Mouse (Mus musculus): ENCODE data around the gene Tas1r3. TPM values are rescaled to one million over a fixed set of nuclear protein-coding genes. Genes with fewer than 3 reads are reported as not detected.

Tas1r3 gene
- polyA plus RNA-seq, 1 experiment from 2014 or later: 0.29 TPM

DNA sequence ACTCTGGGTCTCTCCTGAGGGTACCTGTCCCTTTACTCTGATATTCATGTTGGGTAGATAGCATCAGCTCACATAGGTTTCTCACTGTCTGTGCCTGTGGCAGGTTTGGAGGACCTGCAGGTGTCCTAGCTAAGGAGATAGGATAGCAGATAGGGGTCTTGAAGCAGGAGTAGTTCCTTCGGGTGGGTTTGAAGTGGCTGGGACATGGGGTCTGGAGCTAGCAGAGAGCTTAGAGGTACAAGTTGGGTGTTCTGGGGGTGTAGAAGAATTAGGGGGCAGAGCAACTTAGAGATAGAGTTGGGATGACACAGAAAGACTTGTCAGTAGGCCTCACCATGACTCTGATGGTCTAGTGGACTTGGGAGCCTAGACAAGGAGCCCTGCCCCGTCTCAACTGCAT lies 13.8 kb downstream of the Tas1r3 start:
- no peak overlapping the region; the same call in 1 of the 2 replicates for H3K4me3 ChIP-seq
- H3K4me1 ChIP-seq: peaks cover 33% of the 10 kb centered on the region
- H3K27ac ChIP-seq (replicated peaks): no peak overlapping the region
- H3K36me3 ChIP-seq (replicated peaks): peaks cover 21% of the 10 kb centered on the region
- DNase-seq (ENCODE audit: low spot score): no peak
- WGBS: 89% methylated on average over 2 of the region's 2 CpGs
- H3K27me3 ChIP-seq (replicated peaks; ENCODE audit: low read depth, poor library complexity, severe bottlenecking): no peaks in the 10 kb centered on the region
- no peaks in the 10 kb centered on the region for H3K9me3 ChIP-seq

DNA sequence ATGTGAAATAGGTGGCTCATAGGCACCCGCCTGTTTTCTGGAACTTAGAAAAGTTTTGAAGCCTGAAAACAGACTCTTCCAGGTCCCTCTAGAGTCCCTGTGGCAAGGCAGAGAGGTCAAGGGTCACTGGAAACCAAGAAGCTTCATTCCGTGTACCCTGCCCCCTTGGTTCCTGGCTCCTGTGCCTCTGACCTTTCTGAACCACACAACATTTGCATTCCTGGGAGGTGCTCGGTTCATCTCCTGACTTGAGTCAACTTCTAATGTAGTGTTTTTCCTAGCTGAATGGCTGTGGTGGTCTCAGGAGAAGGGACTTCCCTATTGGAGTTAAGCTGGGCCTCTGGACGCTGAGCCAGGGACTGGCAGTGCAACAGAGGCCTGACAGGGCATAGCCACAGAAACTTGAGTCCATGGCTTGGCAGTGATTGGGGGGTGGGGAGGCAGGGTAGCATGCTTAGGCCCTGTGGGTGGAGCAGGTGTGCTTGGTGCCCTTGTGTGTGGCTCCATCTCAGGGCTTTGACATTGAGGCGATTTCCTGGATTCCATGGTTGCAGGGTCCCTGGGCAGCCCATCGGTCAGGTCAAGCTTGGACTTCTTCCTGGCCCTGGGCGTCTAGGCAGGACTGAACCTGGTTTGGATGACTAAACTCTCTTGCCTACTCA lies 14.6 kb downstream of the Tas1r3 start:
- H3K27ac ChIP-seq (replicated peaks): peak overlapping the region; percentile 83; the same call in 1 of the 2 replicates
- no peak for DNase-seq (ENCODE audit: low spot score)
- 51% methylated on average over 7 of the region's 7 CpGs for WGBS
- H3K4me3 ChIP-seq: peak overlapping the region; percentile 87
- peaks cover 33% of the 10 kb centered on the region for H3K4me1 ChIP-seq
- no peaks in the 10 kb centered on the region for H3K9me3 ChIP-seq
- H3K27me3 ChIP-seq (replicated peaks; ENCODE audit: low read depth, poor library complexity, severe bottlenecking): no peaks in the 10 kb centered on the region
- peaks cover 18% of the 10 kb centered on the region for H3K36me3 ChIP-seq (replicated peaks)

DNA sequence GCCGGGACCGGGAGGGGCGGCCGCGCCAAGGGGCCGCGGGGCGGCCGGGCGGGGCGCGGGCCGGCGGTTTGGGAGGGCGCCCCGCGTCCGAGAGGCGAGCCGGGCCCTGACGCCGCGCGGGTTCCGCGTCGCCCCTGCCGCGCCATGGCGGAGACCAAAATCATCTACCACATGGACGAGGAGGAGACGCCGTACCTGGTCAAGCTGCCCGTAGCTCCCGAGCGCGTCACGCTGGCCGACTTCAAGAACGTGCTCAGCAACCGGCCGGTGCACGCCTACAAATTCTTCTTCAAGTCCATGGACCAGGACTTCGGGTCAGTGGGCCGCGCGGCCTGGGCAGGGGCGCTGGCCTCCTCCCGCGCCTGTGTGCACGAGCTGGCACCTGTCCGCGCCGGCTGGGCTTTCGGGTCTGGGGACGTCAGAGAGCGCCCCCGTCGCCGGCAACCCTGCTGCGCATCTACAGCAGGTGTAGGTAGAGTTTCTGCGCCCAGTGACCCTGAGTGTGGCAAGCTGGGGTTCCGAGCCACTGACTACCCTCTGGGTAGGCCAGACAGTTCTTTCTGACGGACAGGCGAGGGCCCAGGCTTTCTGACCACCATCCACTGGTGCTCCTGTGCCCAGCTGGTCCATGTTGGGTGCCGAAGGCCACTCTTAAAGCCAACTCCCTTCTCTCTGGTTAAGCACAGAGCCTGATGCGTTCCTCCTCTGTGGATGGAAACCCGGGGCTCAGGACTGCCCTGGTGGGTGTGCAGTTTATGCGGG lies 15.4 kb downstream of the Tas1r3 start:
- H3K9me3 ChIP-seq: no peaks in the 10 kb centered on the region
- peaks cover 6% of the 10 kb centered on the region for H3K27me3 ChIP-seq (replicated peaks; ENCODE audit: low read depth, poor library complexity, severe bottlenecking)
- H3K4me3 ChIP-seq: peak overlapping the region; percentile 87
- peak overlapping the region; percentile 83 for H3K27ac ChIP-seq (replicated peaks)
- peaks cover 33% of the 10 kb centered on the region for H3K4me1 ChIP-seq
- peaks cover 18% of the 10 kb centered on the region for H3K36me3 ChIP-seq (replicated peaks)
- WGBS: 2% methylated on average over 69 of the region's 69 CpGs
- DNase-seq (ENCODE audit: low spot score): peak; percentile 69

DNA sequence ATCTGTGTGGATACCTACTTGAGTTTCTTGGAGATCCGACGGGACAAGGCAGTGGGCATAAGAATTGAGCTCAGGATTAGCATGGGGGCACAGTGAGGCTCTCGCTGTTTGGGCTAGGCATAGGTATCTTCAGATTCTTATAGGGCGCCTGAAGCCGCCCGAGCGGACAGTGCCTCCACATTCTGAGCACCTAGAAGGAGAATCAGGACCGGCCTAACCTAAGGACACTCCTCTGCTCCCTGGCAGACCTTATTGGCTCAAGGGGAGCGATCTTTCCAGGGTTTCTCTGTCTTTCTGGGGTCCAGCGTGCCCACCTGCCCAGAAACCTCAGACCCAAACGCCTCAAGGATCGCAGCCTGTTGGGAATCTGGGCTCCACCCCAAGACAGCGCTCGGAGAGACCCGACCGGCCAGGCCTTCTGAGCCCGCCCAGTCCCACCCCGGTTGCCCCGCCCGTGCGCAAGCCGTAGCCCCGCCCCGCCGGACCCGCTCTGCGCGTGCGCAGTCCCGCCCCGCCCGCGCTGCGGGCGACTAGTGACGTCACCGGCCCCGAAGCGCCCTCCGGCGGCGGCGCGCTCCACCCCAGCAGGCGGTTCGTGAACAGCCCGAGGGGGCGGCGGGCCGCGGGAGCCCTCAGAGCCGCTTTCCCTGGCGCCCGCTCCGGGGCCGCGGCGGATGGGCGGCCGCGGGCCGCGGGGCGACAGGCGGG lies 16.1 kb downstream of the Tas1r3 start, which contains the start of gene Dvl1:
Gene Dvl1 (plus strand): TSS at position 532 of the 708 bp plus-strand sequence.
- peaks cover 22% of the 10 kb centered on the region for H3K36me3 ChIP-seq (replicated peaks)
- H3K27me3 ChIP-seq (replicated peaks; ENCODE audit: low read depth, poor library complexity, severe bottlenecking): peaks cover 14% of the 10 kb centered on the region
- H3K9me3 ChIP-seq: no peaks in the 10 kb centered on the region
- WGBS: 3% methylated on average over 65 of the region's 65 CpGs
- H3K27ac ChIP-seq (replicated peaks): peak within 1 kb of the TSS; percentile 83
- H3K4me3 ChIP-seq: peak within 1 kb of the TSS; percentile 87
- DNase-seq (ENCODE audit: low spot score): peak; percentile 97
- peaks cover 33% of the 10 kb centered on the region for H3K4me1 ChIP-seq

DNA sequence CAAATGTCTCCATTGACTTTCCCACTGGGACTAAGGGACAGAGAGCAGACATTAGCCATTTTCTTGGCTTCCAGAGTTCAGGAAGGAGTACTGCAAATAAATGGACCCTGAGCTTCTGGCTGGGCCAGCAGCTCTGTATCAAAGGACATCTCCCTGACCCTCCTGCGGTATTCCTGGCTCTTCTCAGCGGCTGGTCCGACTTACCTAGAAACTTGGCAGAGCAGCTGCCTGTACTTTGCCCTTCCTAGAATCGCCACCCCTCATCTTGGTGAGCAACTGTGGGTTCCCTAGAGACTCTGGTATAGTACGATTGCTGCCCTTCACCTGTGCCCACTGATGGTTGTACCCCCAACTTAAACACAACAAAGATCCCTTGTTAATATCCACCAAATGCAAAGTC lies 19.9 kb downstream of the Tas1r3 start:
- 91% methylated on average over 5 of the region's 5 CpGs for WGBS
- peaks cover 28% of the 10 kb centered on the region for H3K27me3 ChIP-seq (replicated peaks; ENCODE audit: low read depth, poor library complexity, severe bottlenecking)
- peaks cover 51% of the 10 kb centered on the region for H3K4me1 ChIP-seq

DNA sequence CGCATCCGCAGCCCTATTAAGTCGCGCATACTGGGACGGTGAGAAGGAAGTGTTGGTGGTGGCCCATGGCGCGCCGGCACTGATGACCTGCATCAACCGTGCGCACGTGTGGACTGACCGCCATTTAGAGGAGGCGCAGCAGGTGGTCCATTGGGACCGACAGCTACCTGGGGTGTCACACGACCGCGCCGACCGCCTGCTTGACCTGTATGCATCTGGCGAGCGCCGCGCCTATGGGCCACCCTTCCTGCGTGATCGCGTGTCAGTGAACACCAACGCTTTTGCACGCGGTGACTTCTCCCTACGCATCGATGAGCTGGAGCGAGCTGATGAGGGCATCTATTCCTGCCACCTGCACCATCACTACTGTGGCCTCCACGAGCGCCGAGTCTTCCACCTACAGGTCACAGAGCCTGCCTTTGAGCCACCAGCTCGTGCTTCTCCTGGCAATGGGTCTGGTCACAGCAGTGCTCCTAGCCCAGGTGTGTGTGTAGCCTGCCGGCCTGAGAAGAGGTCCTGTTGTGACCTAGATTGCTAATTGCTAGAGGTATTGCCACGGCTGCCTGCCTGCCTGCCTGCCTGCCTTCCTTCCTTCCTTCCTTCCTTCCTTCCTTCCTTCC lies 21.4 kb downstream of the Tas1r3 start:
- WGBS: 38% methylated on average over 38 of the region's 38 CpGs
- DNase-seq (ENCODE audit: low spot score): no peak
- no peak overlapping the region for H3K27ac ChIP-seq (replicated peaks)
- peaks cover 48% of the 10 kb centered on the region for H3K4me1 ChIP-seq
- no peaks in the 10 kb centered on the region for H3K9me3 ChIP-seq
- H3K27me3 ChIP-seq (replicated peaks; ENCODE audit: low read depth, poor library complexity, severe bottlenecking): peaks cover 28% of the 10 kb centered on the region
- H3K36me3 ChIP-seq (replicated peaks): peaks cover 26% of the 10 kb centered on the region
- H3K4me3 ChIP-seq: peak overlapping the region; percentile 59

More for the DNA sequence above, 19.9 kb downstream of the Tas1r3 start:
- peaks cover 26% of the 10 kb centered on the region for H3K36me3 ChIP-seq (replicated peaks)
- no peaks in the 10 kb centered on the region for H3K9me3 ChIP-seq
- H3K27ac ChIP-seq (replicated peaks): no peak overlapping the region
- H3K4me3 ChIP-seq: no peak overlapping the region
- DNase-seq (ENCODE audit: low spot score): no peak

DNA sequence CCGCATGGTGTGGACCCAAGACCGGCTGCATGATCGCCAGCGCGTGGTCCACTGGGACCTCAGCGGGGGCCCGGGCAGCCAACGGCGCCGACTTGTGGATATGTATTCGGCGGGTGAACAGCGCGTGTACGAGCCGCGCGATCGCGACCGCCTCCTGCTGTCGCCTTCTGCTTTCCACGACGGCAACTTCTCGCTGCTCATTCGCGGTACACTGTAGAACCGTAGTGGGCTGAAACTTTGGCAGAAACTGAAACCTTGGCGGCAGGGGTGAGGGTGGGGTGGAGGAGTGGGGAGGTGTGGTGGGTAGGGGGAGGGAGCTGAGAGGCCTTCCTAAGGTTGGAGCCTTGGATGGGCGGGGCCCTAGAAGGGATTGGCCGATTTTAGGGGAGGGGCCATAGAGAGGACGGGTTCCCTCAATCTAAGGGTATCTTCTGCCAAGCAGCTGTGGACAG lies 22.1 kb downstream of the Tas1r3 start:
- under 1% methylated on average over 32 of the region's 32 CpGs for WGBS

DNA sequence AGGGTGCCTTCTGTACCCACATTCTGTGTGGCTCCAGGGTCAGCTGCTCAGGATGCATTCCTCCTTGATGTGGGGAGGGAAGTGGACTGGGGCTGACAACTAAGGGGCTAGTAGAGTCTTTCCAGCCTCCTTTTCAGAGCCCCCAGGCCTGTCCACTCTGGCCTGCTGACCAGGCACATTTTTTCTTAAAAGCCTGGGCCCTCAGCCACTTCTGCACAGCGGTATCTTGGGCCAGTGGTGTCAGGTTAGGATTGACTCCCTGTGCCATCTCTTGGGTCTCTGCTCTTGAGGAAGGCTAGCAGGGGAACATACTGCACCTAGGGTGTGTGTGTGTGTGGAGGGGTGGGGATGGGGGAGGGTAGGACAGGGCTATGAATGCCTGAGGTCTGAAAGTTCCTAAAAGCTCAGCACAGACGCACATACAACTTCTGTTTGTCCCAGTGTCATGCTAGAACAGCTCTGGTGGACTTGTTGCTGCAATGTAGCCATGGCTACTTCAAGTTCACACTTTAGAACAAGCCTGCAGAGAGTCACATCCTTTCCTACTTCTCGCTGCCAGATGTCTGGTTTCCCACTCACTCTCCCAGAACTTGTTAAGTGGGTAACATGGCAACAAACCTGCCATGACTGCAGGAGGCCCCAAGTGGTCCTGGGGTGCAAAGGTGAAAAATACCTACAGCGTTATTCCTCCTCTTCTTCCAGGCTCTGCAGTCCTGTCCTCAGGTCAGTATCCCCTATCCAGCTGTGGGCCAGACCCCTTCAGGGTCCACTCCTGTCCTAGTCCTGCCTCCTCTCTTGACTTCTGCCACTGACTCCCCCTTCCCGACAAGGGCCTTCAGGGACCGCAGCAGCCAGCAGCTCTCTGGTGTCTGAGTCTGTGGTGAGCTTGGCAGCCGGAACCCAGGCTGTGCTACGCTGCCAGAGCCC lies 22.8 kb downstream of the Tas1r3 start:
- Histone ChIP-seq H3K27ac (replicated peaks) (peak overlapping the region; percentile 89), H3K9me3 (no peaks in the 10 kb centered on the region), H3K4me1 (peaks cover 42% of the 10 kb centered on the region), H3K4me3 (peak overlapping the region; percentile 59), H3K27me3 (replicated peaks; ENCODE audit: low read depth, poor library complexity, severe bottlenecking) (peaks cover 28% of the 10 kb centered on the region), H3K36me3 (replicated peaks) (peaks cover 27% of the 10 kb centered on the region)
- WGBS: 6% methylated on average over 8 of the region's 8 CpGs
- DNase-seq (ENCODE audit: low spot score): no peak

More for the DNA sequence above, 22.1 kb downstream of the Tas1r3 start:
- Histone ChIP-seq H3K4me1 (peaks cover 42% of the 10 kb centered on the region), H3K27ac (replicated peaks) (peak overlapping the region; percentile 63), H3K27me3 (replicated peaks; ENCODE audit: low read depth, poor library complexity, severe bottlenecking) (peaks cover 28% of the 10 kb centered on the region), H3K9me3 (no peaks in the 10 kb centered on the region), H3K4me3 (peak overlapping the region; percentile 59), H3K36me3 (replicated peaks) (peaks cover 26% of the 10 kb centered on the region)
- DNase-seq (ENCODE audit: low spot score): peak; percentile 64

DNA sequence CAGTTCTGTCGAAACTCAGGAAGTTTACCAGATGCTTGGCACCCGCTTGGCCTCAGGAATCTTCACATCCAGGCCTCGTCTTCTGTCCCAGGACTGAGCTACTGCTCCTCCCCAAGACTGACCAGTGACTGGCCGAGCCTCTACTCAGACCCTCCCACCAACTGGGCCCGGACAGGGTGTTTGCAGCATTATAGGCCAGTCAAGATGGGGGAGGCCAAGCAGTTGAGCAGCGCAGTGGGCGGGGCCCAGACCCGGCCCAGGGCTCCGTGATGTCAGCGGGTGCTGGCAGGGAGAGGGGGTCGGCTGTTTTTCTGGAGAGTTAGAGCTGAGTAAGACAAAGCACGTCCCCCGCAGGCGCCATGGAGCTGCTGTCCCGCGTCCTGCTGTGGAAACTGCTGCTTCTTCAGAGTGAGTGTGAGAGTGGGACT lies 23.7 kb downstream of the Tas1r3 start, which contains the start of gene Mxra8:
Gene Mxra8 (plus strand): TSS at position 198 of the 428 bp plus-strand sequence.
- peak; percentile 92 for DNase-seq (ENCODE audit: low spot score)
- Histone ChIP-seq H3K27me3 (replicated peaks; ENCODE audit: low read depth, poor library complexity, severe bottlenecking) (peaks cover 28% of the 10 kb centered on the region), H3K9me3 (no peaks in the 10 kb centered on the region), H3K27ac (replicated peaks) (peak within 1 kb of the TSS; percentile 89), H3K4me3 (peak within 1 kb of the TSS; percentile 59), H3K4me1 (peaks cover 42% of the 10 kb centered on the region), H3K36me3 (replicated peaks) (peaks cover 34% of the 10 kb centered on the region)
- 2% methylated on average over 16 of the region's 16 CpGs for WGBS

DNA sequence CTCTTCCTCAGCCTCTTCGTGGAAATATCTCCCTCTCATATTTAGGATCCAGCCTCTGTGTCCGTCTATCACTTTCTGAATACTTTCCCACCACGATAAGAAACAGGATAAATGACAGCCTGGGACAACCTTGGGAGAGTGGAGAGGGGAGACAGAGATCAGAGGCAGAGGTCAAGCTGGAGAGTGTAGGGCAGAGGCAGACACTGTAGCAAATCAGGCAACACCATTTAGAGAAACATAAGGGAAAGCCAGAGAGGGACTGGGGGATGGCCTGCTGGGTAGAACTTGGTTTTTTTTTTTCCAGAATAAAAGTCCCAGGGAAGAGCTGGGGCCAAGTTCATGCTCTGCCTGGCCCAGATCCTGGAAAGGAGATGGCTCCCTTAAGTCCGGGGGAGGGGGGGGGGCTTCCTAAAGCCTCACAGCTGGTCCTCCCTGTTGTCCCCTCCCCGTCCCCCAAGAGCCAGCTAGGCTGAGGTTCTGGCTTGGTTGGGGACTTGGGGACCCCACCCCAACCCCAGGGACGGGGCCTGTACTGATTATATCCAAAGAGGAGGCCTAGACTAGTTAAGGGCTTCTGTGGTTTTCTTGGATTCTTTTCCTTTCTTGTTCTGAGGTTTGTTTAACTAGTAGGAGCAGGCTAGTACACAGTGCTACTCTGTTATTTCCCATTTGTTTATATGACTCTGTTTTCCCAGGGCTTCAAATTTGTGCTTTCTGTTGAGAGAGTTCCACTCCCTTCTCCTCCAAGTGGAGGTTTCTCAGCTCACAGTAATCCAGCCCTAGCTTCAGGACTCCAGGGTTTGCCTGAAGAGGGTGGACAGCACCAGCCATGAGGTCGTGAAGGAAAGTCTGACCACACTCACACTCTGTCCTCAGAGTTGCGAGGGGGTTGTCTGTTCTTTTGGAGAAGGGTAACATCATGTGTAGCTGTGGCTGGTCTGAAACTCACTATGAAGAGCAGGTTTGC lies 24.7 kb downstream of the Tas1r3 start:
- Histone ChIP-seq H3K36me3 (replicated peaks) (peaks cover 30% of the 10 kb centered on the region), H3K27me3 (replicated peaks; ENCODE audit: low read depth, poor library complexity, severe bottlenecking) (peaks cover 27% of the 10 kb centered on the region), H3K9me3 (no peaks in the 10 kb centered on the region), H3K4me3 (peak overlapping the region; percentile 59; the same call in 1 of the 2 replicates), H3K4me1 (peaks cover 50% of the 10 kb centered on the region), H3K27ac (replicated peaks) (peak overlapping the region; percentile 89)
- 58% methylated on average over 8 of the region's 8 CpGs for WGBS
- DNase-seq (ENCODE audit: low spot score): no peak

Data from embryonic facial prominence, embryonic 10.5 days (tissue).